Mouse (Mus musculus) ES-Bruce4 (cell line): ENCODE measurements around the gene Med13l.

ENCODE experiments used
- CTCF ChIP-seq: IDR thresholded peaks from one replicate; pipeline ENCODE4 v1.8.1; 2011; ENCODE audit warnings: low read depth, low read length
- EP300 ChIP-seq: IDR thresholded peaks from 2 replicates; pipeline ENCODE4 v1.6.1; 2011; ENCODE audit warnings: low read depth, low read length; ENCODE audit not compliant: insufficient read depth

DNA sequence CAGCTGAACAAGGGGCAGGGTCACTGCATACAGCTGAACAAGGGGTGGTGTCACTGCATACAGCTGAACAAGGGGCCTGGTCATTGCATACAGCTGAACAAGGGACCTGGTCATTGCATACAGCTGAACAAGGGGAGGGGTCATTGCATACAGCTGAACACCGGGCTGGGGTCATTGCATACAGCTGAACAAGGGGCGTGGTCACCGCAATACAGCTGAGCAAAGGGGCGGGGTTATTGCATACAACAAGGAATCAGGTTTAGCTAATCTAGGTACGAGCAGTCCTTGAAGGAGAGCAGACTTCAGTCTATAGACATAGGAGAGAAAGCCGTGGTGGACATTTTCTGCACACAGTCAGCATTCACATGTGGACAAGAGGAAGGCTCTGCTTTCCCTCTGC, 215.9 kb downstream of the Med13l start:
- TF ChIP-seq CTCF (no peak), EP300 (no peak)
